Comparison of ENCODE assay signal across 8 mouse cellular contexts in genomic region chr6:145339956-145340656, GRCm38 (mm10).
DNase-seq lines count a peak whose midpoint lies in the region; ATAC-seq and TF ChIP-seq lines count a peak whose summit lies in the region.

No protein-coding gene starts in this region.

- peak overlapping the region; percentile 63 for H3K9ac ChIP-seq in embryonic facial prominence, embryonic 14.5 days (ENCODE audit: low read depth, low read length)
- peak overlapping the region; percentile 62 for H3K9ac ChIP-seq in heart, embryonic 12.5 days
- H3K9ac ChIP-seq in kidney, embryonic 15.5 days = peak overlapping the region; percentile 37
- peak overlapping the region; percentile 55 for H3K9ac ChIP-seq in liver, embryonic 15.5 days

- no peaks in the 10 kb centered on the region for H3K4me1 ChIP-seq in embryonic facial prominence, embryonic 14.5 days (ENCODE audit: control insufficient read depth, insufficient read depth, low read length)
- peaks cover 29% of the 10 kb centered on the region for H3K4me1 ChIP-seq in heart, embryonic 12.5 days (replicated peaks)
- peaks cover 12% of the 10 kb centered on the region for H3K4me1 ChIP-seq in kidney, embryonic 15.5 days
- peaks cover 28% of the 10 kb centered on the region for H3K4me1 ChIP-seq in liver, embryonic 15.5 days (replicated peaks)
- peaks cover 21% of the 10 kb centered on the region for H3K4me1 ChIP-seq in testis, adult 2 months (ENCODE audit: control insufficient read depth, insufficient read depth, low read length)

- H3K36me3 ChIP-seq in embryonic facial prominence, embryonic 14.5 days (ENCODE audit: control insufficient read depth, insufficient read depth, low read length) = no peaks in the 10 kb centered on the region
- H3K36me3 ChIP-seq in heart, embryonic 12.5 days = no peaks in the 10 kb centered on the region
- H3K36me3 ChIP-seq in kidney, embryonic 15.5 days = no peaks in the 10 kb centered on the region
- H3K36me3 ChIP-seq in liver, embryonic 15.5 days (replicated peaks) = no peaks in the 10 kb centered on the region
- no peaks in the 10 kb centered on the region for H3K36me3 ChIP-seq in testis, adult 2 months (ENCODE audit: control insufficient read depth, insufficient read depth, low read length)

- 1% methylated on average over 21 of the region's 21 CpGs for WGBS in embryonic facial prominence, embryonic 14.5 days
- WGBS in heart, embryonic 12.5 days = under 1% methylated on average over 21 of the region's 21 CpGs
- under 1% methylated on average over 21 of the region's 21 CpGs for whole genome bisulfite sequencing in kidney, embryonic 15.5 days
- WGBS in liver, embryonic 15.5 days (ENCODE audit: insufficient replicate concordance) = under 1% methylated on average over 21 of the region's 21 CpGs

- peak; percentile 42 for ATAC-seq in embryonic facial prominence, embryonic 14.5 days (ENCODE audit: low read depth)
- ATAC-seq in heart, embryonic 12.5 days (ENCODE audit: insufficient number of reproducible peaks, low FRiP score) = peak; percentile 47
- peak; percentile 41 for ATAC-seq in kidney, embryonic 15.5 days (replicated peaks; ENCODE audit: low FRiP score)
- ATAC-seq in liver, embryonic 15.5 days (ENCODE audit: insufficient read depth) = peak; percentile 4

- no peak; the same call in 1 of the 2 replicates for TF ChIP-seq POLR2A in testis, adult 2 months (IDR thresholded peaks at IDR 0.05; ENCODE audit: control insufficient read depth, low read depth, low read length)

- H3K4me2 ChIP-seq in embryonic facial prominence, embryonic 14.5 days (ENCODE audit: low read depth, low read length) = peak overlapping the region; percentile 96
- peak overlapping the region; percentile 95 for H3K4me2 ChIP-seq in heart, embryonic 12.5 days
- peak overlapping the region; percentile 95 for H3K4me2 ChIP-seq in kidney, embryonic 15.5 days
- peak overlapping the region; percentile 88 for H3K4me2 ChIP-seq in liver, embryonic 15.5 days

- TF ChIP-seq CTCF in testis, adult 2 months (IDR thresholded peaks at IDR 0.05; ENCODE audit: control insufficient read depth, insufficient read depth, insufficient replicate concordance, low read depth, low read length) = no peak

- peaks cover 10% of the 10 kb centered on the region for H3K27me3 ChIP-seq in embryonic facial prominence, embryonic 14.5 days (replicated peaks; ENCODE audit: control insufficient read depth, insufficient read depth, low read length)
- peaks cover 26% of the 10 kb centered on the region for H3K27me3 ChIP-seq in heart, embryonic 12.5 days (replicated peaks)
- 0 out of 2 replicates have a peak, but pooled peaks cover 3% of the 10 kb centered on the region for H3K27me3 ChIP-seq in kidney, embryonic 15.5 days
- H3K27me3 ChIP-seq in liver, embryonic 15.5 days = peaks cover 24% of the 10 kb centered on the region
- H3K27me3 ChIP-seq in testis, adult 2 months (ENCODE audit: control insufficient read depth, insufficient read depth, low read length) = no peaks in the 10 kb centered on the region

- peak overlapping the region; percentile 86 for H3K27ac ChIP-seq in embryonic facial prominence, embryonic 14.5 days (replicated peaks; ENCODE audit: low read depth, low read length)
- H3K27ac ChIP-seq in heart, embryonic 12.5 days (ENCODE audit: poor library complexity, severe bottlenecking) = peak overlapping the region; percentile 75
- peak overlapping the region; percentile 92 for H3K27ac ChIP-seq in kidney, embryonic 15.5 days
- H3K27ac ChIP-seq in liver, embryonic 15.5 days (replicated peaks) = peak overlapping the region; percentile 80
- peak overlapping the region; percentile 90 for H3K27ac ChIP-seq in testis, adult 2 months (ENCODE audit: control insufficient read depth, insufficient read depth, low read depth, low read length)

- peak; percentile 92 for DNase-seq in CD4-positive helper T cell, adult 2 months (ENCODE audit: low read depth, low spot score)
- DNase-seq in adrenal gland, postnatal 36 days = peak; percentile 70 to 80
- peak; percentile 78 for DNase-seq in embryonic facial prominence, embryonic 14.5 days (ENCODE audit: low spot score)
- peak; percentile 66 for DNase-seq in neural tube, embryonic 10.5 days (ENCODE audit: extremely low spot score, low spot score)

- H3K9me3 ChIP-seq in embryonic facial prominence, embryonic 14.5 days (ENCODE audit: control insufficient read depth, low read length) = no peaks in the 10 kb centered on the region
- H3K9me3 ChIP-seq in heart, embryonic 12.5 days (replicated peaks) = no peaks in the 10 kb centered on the region
- no peaks in the 10 kb centered on the region for H3K9me3 ChIP-seq in kidney, embryonic 15.5 days (replicated peaks)
- no peaks in the 10 kb centered on the region for H3K9me3 ChIP-seq in liver, embryonic 15.5 days (replicated peaks)

- H3K4me3 ChIP-seq in embryonic facial prominence, embryonic 14.5 days (ENCODE audit: low read depth, low read length) = peak overlapping the region; percentile 46
- H3K4me3 ChIP-seq in heart, embryonic 12.5 days = peak overlapping the region; percentile 51
- H3K4me3 ChIP-seq in kidney, embryonic 15.5 days (replicated peaks) = peak overlapping the region; percentile 48
- H3K4me3 ChIP-seq in liver, embryonic 15.5 days (replicated peaks) = peak overlapping the region; percentile 54
- H3K4me3 ChIP-seq in testis, adult 2 months (ENCODE audit: control insufficient read depth, low read depth, low read length) = peak overlapping the region; percentile 73

Comparison
In these comparisons a context has a peak if more than half of its experiments do, and no peak if none do; other contexts are left out.
1. Peak in every context shown above with its lines: DNase-seq, ATAC-seq, H3K4me3 ChIP-seq and H3K27ac ChIP-seq.